ENCODE assay signal across 20 mouse cellular contexts in the genomic region with DNA sequence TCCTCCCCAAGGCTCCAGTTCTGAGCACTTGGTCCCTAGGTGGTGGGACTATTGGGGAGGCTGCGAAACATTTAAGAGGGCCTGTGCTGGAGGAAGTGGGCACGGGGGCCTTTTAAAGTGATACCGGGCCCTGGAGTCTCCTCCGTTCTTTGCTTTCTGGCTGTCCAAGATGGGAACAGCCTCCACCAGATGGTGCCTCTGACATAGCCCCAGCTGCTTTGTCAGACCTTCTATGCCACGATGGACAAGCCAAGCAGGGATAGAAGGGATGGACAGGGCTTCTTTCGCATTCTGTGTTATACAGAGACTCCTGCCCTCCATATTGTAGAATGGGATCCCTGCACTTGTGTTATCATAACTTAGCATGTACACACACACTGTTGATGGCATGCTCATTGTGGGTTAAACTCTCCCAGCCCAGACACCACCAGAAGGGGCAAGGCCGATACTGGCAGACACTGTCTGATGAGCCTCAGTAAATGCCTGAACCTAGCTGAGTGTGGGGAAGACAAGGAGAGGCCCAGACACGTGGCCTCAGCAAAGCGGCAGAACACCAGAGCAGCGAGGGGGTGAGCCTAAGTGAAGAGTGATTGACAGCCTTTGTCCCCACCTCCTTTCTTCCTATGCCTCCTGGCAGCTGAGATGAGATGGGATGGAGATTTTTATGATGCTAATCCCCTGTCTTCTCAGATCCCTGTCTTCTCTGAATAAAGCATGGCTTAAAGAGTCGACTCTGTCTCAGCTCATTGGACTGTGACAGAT. TPM values are rescaled to one million over a fixed set of nuclear protein-coding genes. Genes with fewer than 3 reads are reported as not detected.
A peak's percentile ranks its signal among the peaks of the same experiment; 100 is the strongest.
DNase-seq lines count a peak whose midpoint lies in the region; ATAC-seq and TF ChIP-seq lines count a peak whose summit lies in the region.
"Had no signal": no experiment of that assay in that cellular context is flagged by ENCODE, and none has a peak within 500 bp of the region (broad histone marks: within the 10 kb centered on the region; RNA-seq: fewer than 3 reads in every experiment).

No protein-coding gene starts in this region.

- no peak for TF ChIP-seq CTCF in forebrain, postnatal 0 days (IDR thresholded peaks at IDR 0.05; ENCODE audit: low read depth)

- peaks cover 13% of the 10 kb centered on the region for H3K27me3 ChIP-seq in hindbrain, embryonic 12.5 days
- H3K27me3 ChIP-seq in hindbrain, embryonic 14.5 days (ENCODE audit: control insufficient read depth, insufficient read depth, low read length): no peaks in the 10 kb centered on the region
- no peaks in the 10 kb centered on the region for H3K27me3 ChIP-seq in forebrain, postnatal 0 days (ENCODE audit: insufficient read depth, low read length)
- H3K27me3 ChIP-seq in midbrain, embryonic 15.5 days (replicated peaks): no peaks in the 10 kb centered on the region
- H3K27me3 ChIP-seq: liver, embryonic 13.5 days had no signal

- H3K36me3 ChIP-seq in hindbrain, embryonic 12.5 days: no peaks in the 10 kb centered on the region
- no peaks in the 10 kb centered on the region for H3K36me3 ChIP-seq in hindbrain, embryonic 14.5 days (replicated peaks; ENCODE audit: control insufficient read depth, insufficient read depth)
- no peaks in the 10 kb centered on the region for H3K36me3 ChIP-seq in forebrain, postnatal 0 days (ENCODE audit: insufficient read depth)
- no peaks in the 10 kb centered on the region for H3K36me3 ChIP-seq in midbrain, embryonic 15.5 days (replicated peaks)
- H3K36me3 ChIP-seq: heart, embryonic 15.5 days; limb, embryonic 13.5 days; liver, embryonic 13.5 days had no signal

- DNase-seq in cerebellum, postnatal 10 days: peak; percentile 69 to 75
- no peak for DNase-seq in cerebellum, adult 18-20 months
- no peak for DNase-seq in hindbrain, embryonic 14.5 days (ENCODE audit: low spot score)
- peak; percentile 52 for DNase-seq in forebrain, postnatal 0 days
- no peak for DNase-seq in ovary, postnatal 36 days (ENCODE audit: low spot score)
- DNase-seq: adrenal gland, adult 8-10 months; gastrocnemius, postnatal 10 days; heart, adult 2 months; heart, postnatal 4 days; liver, embryonic 13.5 days; lung, embryonic 14.5 days; lung, postnatal 4 days; thymus, postnatal 36 days had no signal

- no peak overlapping the region for H3K4me2 ChIP-seq in hindbrain, embryonic 12.5 days (replicated peaks)
- no peak overlapping the region for H3K4me2 ChIP-seq in hindbrain, embryonic 14.5 days (replicated peaks)
- no peak overlapping the region for H3K4me2 ChIP-seq in forebrain, postnatal 0 days (ENCODE audit: low read depth)
- H3K4me2 ChIP-seq in midbrain, embryonic 15.5 days: no peak overlapping the region
- H3K4me2 ChIP-seq: heart, embryonic 15.5 days; limb, embryonic 13.5 days; liver, embryonic 13.5 days; lung, embryonic 14.5 days had no signal

- no peak overlapping the region for H3K4me3 ChIP-seq in hindbrain, embryonic 12.5 days
- H3K4me3 ChIP-seq in hindbrain, embryonic 14.5 days (replicated peaks; ENCODE audit: low read length): no peak overlapping the region
- no peak overlapping the region for H3K4me3 ChIP-seq in forebrain, postnatal 0 days (ENCODE audit: low read depth, low read length)
- no peak overlapping the region for H3K4me3 ChIP-seq in midbrain, embryonic 15.5 days
- H3K4me3 ChIP-seq: heart, adult 2 months; heart, embryonic 15.5 days; limb, embryonic 13.5 days; liver, embryonic 13.5 days had no signal

- no peak overlapping the region for H3K9ac ChIP-seq in hindbrain, embryonic 12.5 days
- no peak overlapping the region for H3K9ac ChIP-seq in hindbrain, embryonic 14.5 days
- no peak overlapping the region for H3K9ac ChIP-seq in forebrain, postnatal 0 days
- H3K9ac ChIP-seq in midbrain, embryonic 15.5 days: no peak overlapping the region
- H3K9ac ChIP-seq: heart, embryonic 15.5 days; limb, embryonic 13.5 days; liver, embryonic 13.5 days; lung, embryonic 14.5 days had no signal

- H3K9me3 ChIP-seq in hindbrain, embryonic 12.5 days (replicated peaks): no peaks in the 10 kb centered on the region
- H3K9me3 ChIP-seq in hindbrain, embryonic 14.5 days (ENCODE audit: control insufficient read depth, low read length): no peaks in the 10 kb centered on the region
- H3K9me3 ChIP-seq in forebrain, postnatal 0 days (ENCODE audit: low read length): no peaks in the 10 kb centered on the region
- no peaks in the 10 kb centered on the region for H3K9me3 ChIP-seq in midbrain, embryonic 15.5 days
- H3K9me3 ChIP-seq: heart, embryonic 15.5 days; limb, embryonic 13.5 days; liver, embryonic 13.5 days had no signal

- WGBS in hindbrain, embryonic 12.5 days: 43% methylated on average over 11 of the region's 11 CpGs
- 36% methylated on average over 11 of the region's 11 CpGs for WGBS in hindbrain, embryonic 14.5 days
- WGBS in forebrain, postnatal 0 days: 39% methylated on average over 11 of the region's 11 CpGs
- WGBS in midbrain, embryonic 15.5 days: 33% methylated on average over 11 of the region's 11 CpGs

- H3K4me1 ChIP-seq in hindbrain, embryonic 12.5 days: peaks cover 37% of the 10 kb centered on the region
- H3K4me1 ChIP-seq in hindbrain, embryonic 14.5 days (replicated peaks; ENCODE audit: control insufficient read depth, insufficient read depth, low read length): peaks cover 16% of the 10 kb centered on the region
- peaks cover 12% of the 10 kb centered on the region for H3K4me1 ChIP-seq in forebrain, postnatal 0 days (ENCODE audit: insufficient read depth)
- H3K4me1 ChIP-seq in midbrain, embryonic 15.5 days: peaks cover 39% of the 10 kb centered on the region
- H3K4me1 ChIP-seq: liver, embryonic 13.5 days had no signal

- peak overlapping the region; percentile 68 for H3K27ac ChIP-seq in hindbrain, embryonic 12.5 days
- no peak overlapping the region for H3K27ac ChIP-seq in hindbrain, embryonic 14.5 days
- peak overlapping the region; percentile 54 for H3K27ac ChIP-seq in forebrain, postnatal 0 days (ENCODE audit: low read depth, low read length)
- peak overlapping the region; percentile 32; the same call in 1 of the 2 replicates for H3K27ac ChIP-seq in midbrain, embryonic 15.5 days
- H3K27ac ChIP-seq: heart, adult 2 months; heart, embryonic 15.5 days; limb, embryonic 13.5 days; liver, embryonic 13.5 days had no signal

- peak; percentile 33 for ATAC-seq in hindbrain, embryonic 12.5 days (ENCODE audit: low FRiP score)
- ATAC-seq in hindbrain, embryonic 14.5 days (ENCODE audit: low FRiP score): no peak
- peak; percentile 78 for ATAC-seq in forebrain, postnatal 0 days
- peak; percentile 24; the same call in 1 of the 2 replicates for ATAC-seq in midbrain, embryonic 15.5 days (replicated peaks)
- ATAC-seq in granulocyte monocyte progenitor cell, adult 5-6 weeks (replicated peaks; ENCODE audit: poor library complexity, severe bottlenecking): no peak
- ATAC-seq: intestine, postnatal 0 days; Patski had no signal

RNA-seq across cellular contexts. Expression of a gene that starts 36.3 kb away (rescaled TPM):
- 14.7 and 15.0 TPM in 2 replicates for polyA plus RNA-seq in hindbrain, embryonic 12.5 days (2016; fragmentation: Nextera tagmentation; extraction: Ambion mirVana)
- polyA plus RNA-seq in hindbrain, embryonic 14.5 days (2014; fragmentation: Nextera tagmentation; extraction: Ambion mirVana): 64.4 and 75.1 TPM in 2 replicates
- 68.5 and 78.5 TPM in 2 replicates for total RNA-seq in forebrain, postnatal 0 days (2014; rRNA removed)
- polyA plus RNA-seq in forebrain, postnatal 0 days (2015; fragmentation: Nextera tagmentation; extraction: Ambion mirVana): 108 and 117 TPM in 2 replicates
- 93.1 and 96.3 TPM in 2 replicates for polyA plus RNA-seq in midbrain, embryonic 15.5 days (2015; fragmentation: Nextera tagmentation; extraction: Ambion mirVana)
- not detected in 2 replicates for total RNA-seq in granulocyte monocyte progenitor cell, adult 5-6 weeks (2014; fragmentation: Nextera tagmentation)
- not detected in 2 replicates for total RNA-seq in granulocyte monocyte progenitor cell, adult 5-6 weeks (2017)
- polyA plus RNA-seq: lung, embryonic 14.5 days; Patski had no signal

Comparison
In these comparisons a context has a peak if more than half of its experiments do, and no peak if none do; other contexts are left out.
1. DNase-seq: peak in cerebellum, postnatal 10 days (2 of 2) and forebrain, postnatal 0 days (single experiment); none in cerebellum, adult 18-20 months (0 of 2), hindbrain, embryonic 14.5 days (single experiment) and ovary, postnatal 36 days (single experiment).
2. ATAC-seq: peak in hindbrain, embryonic 12.5 days (single experiment), forebrain, postnatal 0 days (single experiment) and midbrain, embryonic 15.5 days (single experiment); none in hindbrain, embryonic 14.5 days (single experiment) and granulocyte monocyte progenitor cell, adult 5-6 weeks (single experiment).